Mouse (Mus musculus): ENCODE data around the gene Tomm6. TPM values are rescaled to one million over a fixed set of nuclear protein-coding genes. Genes with fewer than 3 reads are reported as not detected.
"Not testable (repeated sequence)": the region's sequence is repeated elsewhere in the genome, so short reads cannot be mapped to it uniquely, and the experiment has no call there.

Gene Tomm6
- total RNA-seq, 2 experiments from 2014 or later: 38.6 to 150 TPM

GRCm38 (mm10) chr17:47655697-47656096, 32.5 kb downstream of the Tomm6 start:
- no peak for ATAC-seq (ENCODE audit: poor library complexity, severe bottlenecking)

- ATAC-seq (ENCODE audit: poor library complexity, severe bottlenecking): not testable (repeated sequence)
Observed at GRCm38 (mm10) chr17:47654346-47654745, 33.8 kb downstream of the Tomm6 start.

GRCm38 (mm10) chr17:47651953-47652352, 36.2 kb downstream of the Tomm6 start:
- ATAC-seq (ENCODE audit: poor library complexity, severe bottlenecking): no peak

GRCm38 (mm10) chr17:47648966-47649365, 39.2 kb downstream of the Tomm6 start:
- no peak for ATAC-seq (ENCODE audit: poor library complexity, severe bottlenecking)

- ATAC-seq (ENCODE audit: poor library complexity, severe bottlenecking): peak; percentile 89
Observed at GRCm38 (mm10) chr17:47646683-47647082, 41.5 kb downstream of the Tomm6 start.

GRCm38 (mm10) chr17:47642992-47643391, 45.2 kb downstream of the Tomm6 start:
- no peak for ATAC-seq (ENCODE audit: poor library complexity, severe bottlenecking)

Other genes starting within 250 kb of the Tomm6 start
- gene Taf8, start 186.1 kb downstream of the Tomm6 start, total RNA-seq (2015): 16.3 and 19.3 TPM in 2 replicates
- 44.0 and 57.5 TPM in 2 replicates for gene Taf8, start 186.1 kb downstream of the Tomm6 start, total RNA-seq (2017)
- gene Ccnd3, start 183.3 kb downstream of the Tomm6 start, total RNA-seq (2015): 315 and 324 TPM in 2 replicates
- gene Ccnd3, start 183.3 kb downstream of the Tomm6 start, total RNA-seq (2017): 155 and 184 TPM in 2 replicates
- 4.8 and 5.6 TPM in 2 replicates for gene Bysl, start 76.9 kb downstream of the Tomm6 start, total RNA-seq (2015)
- 6.4 and 7.3 TPM in 2 replicates for gene Bysl, start 76.9 kb downstream of the Tomm6 start, total RNA-seq (2017)
- gene Med20, start 76.8 kb downstream of the Tomm6 start, total RNA-seq (2015): 17.2 and 18.2 TPM in 2 replicates
- 32.2 and 33.8 TPM in 2 replicates for gene Med20, start 76.8 kb downstream of the Tomm6 start, total RNA-seq (2017)
- 0.49 and 2.4 TPM in 2 replicates for gene Gm20517, start 76.8 kb downstream of the Tomm6 start, total RNA-seq (2015)
- 1.7 and 2.3 TPM in 2 replicates for gene Gm20517, start 76.8 kb downstream of the Tomm6 start, total RNA-seq (2017)
- gene Usp49, start 57.7 kb downstream of the Tomm6 start, total RNA-seq (2015): 3.9 and 5.1 TPM in 2 replicates
- gene Usp49, start 57.7 kb downstream of the Tomm6 start, total RNA-seq (2017): 4.2 and 5.3 TPM in 2 replicates
- gene Frs3, start 644 bp upstream of the Tomm6 start, total RNA-seq (2015): 0.71 TPM in 1 of 2 replicates, not detected in the other
- gene Frs3, start 644 bp upstream of the Tomm6 start, total RNA-seq (2017): 0.12 and 0.15 TPM in 2 replicates
- not detected in 2 replicates for gene Gm21981, start 6.1 kb upstream of the Tomm6 start, total RNA-seq (2015)
- not detected in 2 replicates for gene Gm21981, start 6.1 kb upstream of the Tomm6 start, total RNA-seq (2017)
- 0.16 TPM in 1 of 2 replicates, not detected in the other for gene Prickle4, start 6.3 kb upstream of the Tomm6 start, total RNA-seq (2015)
- gene Prickle4, start 6.3 kb upstream of the Tomm6 start, total RNA-seq (2017): 1.1 TPM in 1 of 2 replicates, not detected in the other
- not detected in 2 replicates for gene Pgc, start 38.5 kb upstream of the Tomm6 start, total RNA-seq (2015)
- not detected in 2 replicates for gene Pgc, start 38.5 kb upstream of the Tomm6 start, total RNA-seq (2017)
- 31.0 and 31.7 TPM in 2 replicates for gene Tfeb, start 48.6 kb upstream of the Tomm6 start, total RNA-seq (2015)
- 38.5 and 39.9 TPM in 2 replicates for gene Tfeb, start 48.6 kb upstream of the Tomm6 start, total RNA-seq (2017)
- not detected in 2 replicates for gene Mdfi, start 146.3 kb upstream of the Tomm6 start, total RNA-seq (2015)
- gene Mdfi, start 146.3 kb upstream of the Tomm6 start, total RNA-seq (2017): not detected in 2 replicates
- 7.1 and 8.8 TPM in 2 replicates for gene Foxp4, start 236.3 kb upstream of the Tomm6 start, total RNA-seq (2015)
- gene Foxp4, start 236.3 kb upstream of the Tomm6 start, total RNA-seq (2017): 1.1 and 2.2 TPM in 2 replicates